Mouse (Mus musculus) forebrain, embryonic 10.5 days (tissue): Measurements from ENCODE around the gene 1700025C18Rik. TPM values are rescaled to one million over a fixed set of nuclear protein-coding genes. Genes with fewer than 3 reads are reported as not detected.

Experiments
- polyA plus RNA-seq: library from polyadenylated mRNA; unstranded; fragments of >200 nt; fragmentation: Nextera tagmentation; extraction: Ambion mirVana; gene quantifications from 2 replicates; pipeline ENCODE4 v1.2.1, GENCODE M21; 2016

1700025C18Rik gene
- polyA plus RNA-seq, 1 experiment from 2014 or later: not detected

Other genes starting within 250 kb of the 1700025C18Rik start
- 36.6 and 40.0 TPM in 2 replicates for gene Pltp, start 233.0 kb downstream of the 1700025C18Rik start, polyA plus RNA-seq
- gene Pcif1, start 211.4 kb downstream of the 1700025C18Rik start, polyA plus RNA-seq: 78.3 and 84.6 TPM in 2 replicates
- 16.0 and 16.6 TPM in 2 replicates for gene Zfp335, start 179.0 kb downstream of the 1700025C18Rik start, polyA plus RNA-seq
- 0.45 TPM in 1 of 2 replicates, not detected in the other for gene Mmp9, start 150.0 kb downstream of the 1700025C18Rik start, polyA plus RNA-seq
- 0.92 and 0.93 TPM in 2 replicates for gene Slc12a5, start 129.9 kb downstream of the 1700025C18Rik start, polyA plus RNA-seq
- 101 and 103 TPM in 2 replicates for gene Ncoa5, start 55.9 kb downstream of the 1700025C18Rik start, polyA plus RNA-seq
- gene Cd40, start 35.1 kb downstream of the 1700025C18Rik start, polyA plus RNA-seq: 4.4 and 5.6 TPM in 2 replicates
- gene Cdh22, start 144.1 kb upstream of the 1700025C18Rik start, polyA plus RNA-seq: 2.8 and 3.1 TPM in 2 replicates
- 74.9 and 75.4 TPM in 2 replicates for gene Slc35c2, start 197.1 kb upstream of the 1700025C18Rik start, polyA plus RNA-seq
- 83.7 and 86.4 TPM in 2 replicates for gene Elmo2, start 235.7 kb upstream of the 1700025C18Rik start, polyA plus RNA-seq